In genomic region chr7:63937236-63938065, GRCm38 (mm10) we compare ENCODE assay signal across 8 mouse cellular contexts. TPM values are rescaled to one million over a fixed set of nuclear protein-coding genes. Genes with fewer than 3 reads are reported as not detected.
DNase-seq lines count a peak whose midpoint lies in the region; ATAC-seq and TF ChIP-seq lines count a peak whose summit lies in the region.

No protein-coding gene starts in this region.

- peak overlapping the region; percentile 87 for H3K27ac ChIP-seq in bone marrow macrophage, adult 2 months (ENCODE audit: insufficient read depth, low read depth, low read length)
- H3K27ac ChIP-seq in embryonic fibroblast, embryonic 13.5 days (ENCODE audit: insufficient read depth, low read length), result peak overlapping the region; percentile 89
- peak overlapping the region; percentile 96 for H3K27ac ChIP-seq in heart, embryonic 15.5 days
- peak overlapping the region; percentile 100 for H3K27ac ChIP-seq in lung, postnatal 0 days (ENCODE audit: low read length)

- under 1% methylated on average over 60 of the region's 88 CpGs for WGBS in heart, embryonic 15.5 days
- WGBS in lung, postnatal 0 days, result 1% methylated on average over 59 of the region's 88 CpGs

- H3K4me2 ChIP-seq in heart, embryonic 15.5 days, result peak overlapping the region; percentile 81
- H3K4me2 ChIP-seq in lung, postnatal 0 days (replicated peaks; ENCODE audit: low read depth, low read length), result peak overlapping the region; percentile 90

- peak; percentile 33 for ATAC-seq in CD4-positive, CD25-positive, alpha-beta regulatory T cell, adult 4 months
- peak; percentile 23 for ATAC-seq in heart, embryonic 15.5 days (replicated peaks; ENCODE audit: insufficient number of reproducible peaks, insufficient read depth, low FRiP score, low read depth)
- peak; percentile 67 for ATAC-seq in lung, postnatal 0 days

- peak; percentile 95 for DNase-seq in kidney, postnatal 14 days
- peak; percentile 98 for DNase-seq in lung, postnatal 0 days (ENCODE audit: low spot score)
- peak; percentile 82 for DNase-seq in ovary, adult 18-20 months (ENCODE audit: low spot score)
- peak; percentile 94 for DNase-seq in thymus, postnatal 25 days

- H3K4me1 ChIP-seq in bone marrow macrophage, adult 2 months (ENCODE audit: control insufficient read depth, insufficient read depth, low read length), result peaks cover 44% of the 10 kb centered on the region
- H3K4me1 ChIP-seq in embryonic fibroblast, embryonic 13.5 days (ENCODE audit: control insufficient read depth, insufficient read depth, low read length), result peaks cover 18% of the 10 kb centered on the region
- H3K4me1 ChIP-seq in heart, embryonic 15.5 days (replicated peaks), result peaks cover 34% of the 10 kb centered on the region
- H3K4me1 ChIP-seq in lung, postnatal 0 days (ENCODE audit: insufficient read depth, low read depth, low read length), result peaks cover 9% of the 10 kb centered on the region; the same call in 1 of the 2 replicates

- no peaks in the 10 kb centered on the region for H3K36me3 ChIP-seq in heart, embryonic 15.5 days
- H3K36me3 ChIP-seq in lung, postnatal 0 days (ENCODE audit: insufficient read depth, low read length), result no peaks in the 10 kb centered on the region

- peak overlapping the region; percentile 99 for H3K4me3 ChIP-seq in bone marrow macrophage, adult 2 months (ENCODE audit: insufficient read depth, low read length)
- H3K4me3 ChIP-seq in embryonic fibroblast, embryonic 13.5 days (ENCODE audit: insufficient read depth, low read length), result peak overlapping the region; percentile 97
- H3K4me3 ChIP-seq in heart, embryonic 15.5 days, result peak overlapping the region; percentile 89
- H3K4me3 ChIP-seq in lung, postnatal 0 days (ENCODE audit: low read depth, low read length), result peak overlapping the region; percentile 99

- no peak for TF ChIP-seq POLR2A in bone marrow macrophage, adult 2 months (IDR thresholded peaks at IDR 0.05; ENCODE audit: borderline replicate concordance, low read depth, low read length)
- TF ChIP-seq POLR2A in embryonic fibroblast, embryonic 13.5 days (IDR thresholded peaks at IDR 0.05; ENCODE audit: low read depth, low read length), result peak; percentile 51

- H3K9ac ChIP-seq in heart, embryonic 15.5 days, result peak overlapping the region; percentile 87
- peak overlapping the region; percentile 100 for H3K9ac ChIP-seq in lung, postnatal 0 days (replicated peaks; ENCODE audit: low read depth)

- H3K9me3 ChIP-seq in heart, embryonic 15.5 days (replicated peaks), result no peaks in the 10 kb centered on the region
- no peaks in the 10 kb centered on the region for H3K9me3 ChIP-seq in lung, postnatal 0 days (ENCODE audit: low read length)

- no peak for TF ChIP-seq EP300 in lung, postnatal 0 days (IDR thresholded peaks at IDR 0.05)

- no peak for TF ChIP-seq CTCF in bone marrow macrophage, adult 2 months (IDR thresholded peaks at IDR 0.05; ENCODE audit: low read depth, low read length)
- no peak for TF ChIP-seq CTCF in embryonic fibroblast, embryonic 13.5 days (IDR thresholded peaks at IDR 0.05; ENCODE audit: borderline replicate concordance, insufficient read depth, low read length)
- TF ChIP-seq CTCF in lung, postnatal 0 days (IDR thresholded peaks at IDR 0.05), result peak; percentile 49

- H3K27me3 ChIP-seq in heart, embryonic 15.5 days, result no peaks in the 10 kb centered on the region
- no peaks in the 10 kb centered on the region for H3K27me3 ChIP-seq in lung, postnatal 0 days (replicated peaks; ENCODE audit: insufficient read depth, low read length)

RNA-seq across cellular contexts. Expression of gene Klf13, which starts 1.3 kb away (rescaled TPM):
- polyA plus RNA-seq in CD4-positive, CD25-positive, alpha-beta regulatory T cell, adult 4 months (2017; shearing (Covaris generic)), result 100 to 1,000 TPM; 209 to 217 TPM
- 73.0 and 75.3 TPM in 2 replicates for polyA plus RNA-seq in bone marrow macrophage, adult 2 months (2012; ENCODE audit: insufficient read depth, insufficient read length, missing spikeins)
- polyA plus RNA-seq in embryonic fibroblast, embryonic 13.5 days (2011; ENCODE audit: insufficient read length, low read depth, missing spikeins), result 34.6 and 40.2 TPM in 2 replicates
- 23.4 and 25.6 TPM in 2 replicates for polyA plus RNA-seq in heart, embryonic 15.5 days (2015; fragmentation: Nextera tagmentation; extraction: Ambion mirVana)
- 78.2 and 89.0 TPM in 2 replicates for polyA plus RNA-seq in lung, postnatal 0 days (2015; fragmentation: Nextera tagmentation; extraction: Ambion mirVana)

RNA-seq across cellular contexts. Expression of gene E030018B13Rik, which starts 20.8 kb away (rescaled TPM):
- polyA plus RNA-seq in CD4-positive, CD25-positive, alpha-beta regulatory T cell, adult 4 months (2017; shearing (Covaris generic)), result not detected
- polyA plus RNA-seq in bone marrow macrophage, adult 2 months (2012; ENCODE audit: insufficient read depth, insufficient read length, missing spikeins), result not detected in 2 replicates
- not detected in 2 replicates for polyA plus RNA-seq in embryonic fibroblast, embryonic 13.5 days (2011; ENCODE audit: insufficient read length, low read depth, missing spikeins)
- 0.14 and 0.20 TPM in 2 replicates for polyA plus RNA-seq in heart, embryonic 15.5 days (2015; fragmentation: Nextera tagmentation; extraction: Ambion mirVana)
- 0.18 and 0.27 TPM in 2 replicates for polyA plus RNA-seq in lung, postnatal 0 days (2015; fragmentation: Nextera tagmentation; extraction: Ambion mirVana)

Comparison
In these comparisons a context has a peak if more than half of its experiments do, and no peak if none do; other contexts are left out.
1. Peak in every context shown above with its lines: DNase-seq, ATAC-seq, H3K4me3 ChIP-seq and H3K27ac ChIP-seq.